Mouse (Mus musculus): ENCODE results near the gene Sh3bp1. TPM values are rescaled to one million over a fixed set of nuclear protein-coding genes. Genes with fewer than 3 reads are reported as not detected.

Sh3bp1 gene
- polyA plus RNA-seq, 1 experiment: 3.3 TPM

GRCm38 (mm10) chr15:78915660-78916017, 16.1 kb downstream of the Sh3bp1 start:
- peak; percentile 74; the same call in 1 of the 2 replicates for TF ChIP-seq CTCF (IDR thresholded peaks at IDR 0.05; ENCODE audit: control insufficient read depth, insufficient read depth, insufficient replicate concordance, low read depth, low read length)
- TF ChIP-seq POLR2A (IDR thresholded peaks at IDR 0.05; ENCODE audit: control insufficient read depth, low read depth, low read length): no peak
- Histone ChIP-seq H3K36me3 (ENCODE audit: control insufficient read depth, insufficient read depth, low read length) (no peaks in the 10 kb centered on the region), H3K4me1 (ENCODE audit: control insufficient read depth, insufficient read depth, low read length) (peaks cover 6% of the 10 kb centered on the region), H3K27me3 (ENCODE audit: control insufficient read depth, insufficient read depth, low read length) (no peaks in the 10 kb centered on the region), H3K4me3 (ENCODE audit: control insufficient read depth, low read depth, low read length) (no peak overlapping the region), H3K27ac (ENCODE audit: control insufficient read depth, insufficient read depth, low read depth, low read length) (no peak overlapping the region)

DNA sequence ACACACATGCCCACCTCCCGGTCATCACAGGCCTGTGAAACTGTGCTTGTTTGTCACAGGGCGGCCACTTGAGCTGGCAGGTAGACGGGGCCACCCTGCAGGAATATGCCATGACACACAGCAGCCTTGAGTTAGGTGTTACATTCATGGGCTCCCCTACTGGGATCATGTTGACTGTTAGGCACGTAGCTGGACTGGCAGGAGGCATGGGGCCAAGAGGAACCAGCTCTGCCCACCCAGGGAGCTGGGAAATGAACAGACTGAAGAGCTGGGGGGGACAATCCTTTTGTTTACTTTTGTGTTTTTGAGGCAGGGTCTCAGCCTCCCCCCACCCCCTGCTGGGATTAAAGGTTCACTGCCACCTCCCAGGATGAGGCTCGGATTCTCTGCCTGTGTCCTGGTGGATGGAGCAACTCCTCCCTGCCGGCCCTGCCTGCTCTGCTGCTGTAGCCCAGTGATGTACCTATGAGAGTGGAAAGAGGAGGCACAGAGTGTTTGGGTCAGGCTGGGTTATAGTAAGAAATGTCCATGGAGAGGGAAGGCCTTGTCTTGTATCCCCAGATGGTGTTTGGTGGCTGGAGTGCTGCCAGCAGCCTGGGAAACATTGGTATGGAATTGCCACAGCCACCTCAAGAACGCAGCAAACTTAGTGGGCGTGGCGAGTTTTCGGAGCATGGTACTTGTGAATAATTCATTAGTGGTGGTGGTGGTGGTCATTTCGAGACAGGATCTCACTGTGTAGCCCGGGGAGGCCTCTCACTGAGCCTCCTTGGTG, 16.7 kb downstream of the Sh3bp1 start:
- H3K4me3 ChIP-seq (ENCODE audit: control insufficient read depth, low read depth, low read length): no peak overlapping the region

GRCm38 (mm10) chr15:78918126-78918525, 18.6 kb downstream of the Sh3bp1 start:
- Histone ChIP-seq H3K36me3 (ENCODE audit: control insufficient read depth, insufficient read depth, low read length) (no peaks in the 10 kb centered on the region), H3K27ac (ENCODE audit: control insufficient read depth, insufficient read depth, low read depth, low read length) (no peak overlapping the region)

More for the DNA sequence above, 16.7 kb downstream of the Sh3bp1 start:
- Histone ChIP-seq H3K4me1 (ENCODE audit: control insufficient read depth, insufficient read depth, low read length) (peaks cover 6% of the 10 kb centered on the region), H3K27ac (ENCODE audit: control insufficient read depth, insufficient read depth, low read depth, low read length) (no peak overlapping the region), H3K27me3 (ENCODE audit: control insufficient read depth, insufficient read depth, low read length) (no peaks in the 10 kb centered on the region), H3K36me3 (ENCODE audit: control insufficient read depth, insufficient read depth, low read length) (no peaks in the 10 kb centered on the region)
- TF ChIP-seq CTCF (IDR thresholded peaks at IDR 0.05; ENCODE audit: control insufficient read depth, insufficient read depth, insufficient replicate concordance, low read depth, low read length): no peak
- no peak; the same call in 1 of the 2 replicates for TF ChIP-seq POLR2A (IDR thresholded peaks at IDR 0.05; ENCODE audit: control insufficient read depth, low read depth, low read length)

DNA sequence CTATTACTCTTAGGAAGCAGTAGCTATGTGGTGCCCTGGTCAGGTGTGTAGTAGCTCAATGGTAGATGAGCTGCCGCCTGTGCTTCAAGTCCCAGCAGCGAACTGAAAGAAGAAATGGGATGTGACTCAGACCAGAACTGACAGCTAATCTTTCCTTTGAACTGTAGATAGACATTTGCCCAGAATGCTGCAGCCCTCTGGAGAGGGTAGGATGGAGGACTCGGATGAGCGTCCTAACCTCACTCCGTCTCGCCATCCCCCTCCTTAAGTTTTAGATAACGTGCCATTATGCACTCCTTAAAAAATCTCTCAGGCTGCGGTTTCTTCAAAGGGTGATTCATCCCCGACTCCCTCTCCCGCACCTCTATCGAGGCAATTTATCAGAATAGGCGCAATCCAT, 20.3 kb downstream of the Sh3bp1 start:
- Histone ChIP-seq H3K4me3 (ENCODE audit: control insufficient read depth, low read depth, low read length) (no peak overlapping the region), H3K27ac (ENCODE audit: control insufficient read depth, insufficient read depth, low read depth, low read length) (no peak overlapping the region), H3K4me1 (ENCODE audit: control insufficient read depth, insufficient read depth, low read length) (no peaks in the 10 kb centered on the region), H3K36me3 (ENCODE audit: control insufficient read depth, insufficient read depth, low read length) (no peaks in the 10 kb centered on the region), H3K27me3 (ENCODE audit: control insufficient read depth, insufficient read depth, low read length) (no peaks in the 10 kb centered on the region)
- no peak for TF ChIP-seq CTCF (IDR thresholded peaks at IDR 0.05; ENCODE audit: control insufficient read depth, insufficient read depth, insufficient replicate concordance, low read depth, low read length)
- TF ChIP-seq POLR2A (IDR thresholded peaks at IDR 0.05; ENCODE audit: control insufficient read depth, low read depth, low read length): no peak

More at GRCm38 (mm10) chr15:78918126-78918525, 18.6 kb downstream of the Sh3bp1 start:
- no peak for TF ChIP-seq CTCF (IDR thresholded peaks at IDR 0.05; ENCODE audit: control insufficient read depth, insufficient read depth, insufficient replicate concordance, low read depth, low read length)
- TF ChIP-seq POLR2A (IDR thresholded peaks at IDR 0.05; ENCODE audit: control insufficient read depth, low read depth, low read length): no peak
- Histone ChIP-seq H3K4me1 (ENCODE audit: control insufficient read depth, insufficient read depth, low read length) (peaks cover 6% of the 10 kb centered on the region), H3K27me3 (ENCODE audit: control insufficient read depth, insufficient read depth, low read length) (no peaks in the 10 kb centered on the region), H3K4me3 (ENCODE audit: control insufficient read depth, low read depth, low read length) (no peak overlapping the region)

- TF ChIP-seq CTCF (IDR thresholded peaks at IDR 0.05; ENCODE audit: control insufficient read depth, insufficient read depth, insufficient replicate concordance, low read depth, low read length): no peak
- TF ChIP-seq POLR2A (IDR thresholded peaks at IDR 0.05; ENCODE audit: control insufficient read depth, low read depth, low read length): no peak
Observed at GRCm38 (mm10) chr15:78922700-78923099, 23.1 kb downstream of the Sh3bp1 start.

DNA sequence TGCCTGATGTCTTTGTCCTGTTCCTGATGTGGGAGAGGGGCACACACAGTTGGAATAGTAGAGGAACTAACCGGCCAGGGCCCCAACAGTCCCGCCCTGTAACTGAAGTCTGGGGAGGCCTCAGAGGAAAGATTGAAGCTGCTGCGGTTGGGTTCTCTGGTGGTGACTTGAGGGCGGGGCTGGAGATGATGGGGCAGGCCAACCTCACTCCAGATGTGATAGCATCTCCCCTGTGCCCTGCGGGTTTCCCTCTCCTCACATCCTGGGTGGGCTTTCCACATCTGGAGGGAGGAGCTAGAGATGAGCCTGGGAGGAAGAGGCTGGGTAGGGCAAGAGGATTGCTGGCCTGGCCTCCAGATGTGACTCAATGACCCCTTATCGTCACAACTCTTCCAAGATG, 24.0 kb downstream of the Sh3bp1 start:
- Histone ChIP-seq H3K4me3 (ENCODE audit: control insufficient read depth, low read depth, low read length) (no peak overlapping the region), H3K27ac (ENCODE audit: control insufficient read depth, insufficient read depth, low read depth, low read length) (no peak overlapping the region), H3K4me1 (ENCODE audit: control insufficient read depth, insufficient read depth, low read length) (peaks cover 26% of the 10 kb centered on the region), H3K27me3 (ENCODE audit: control insufficient read depth, insufficient read depth, low read length) (no peaks in the 10 kb centered on the region), H3K36me3 (ENCODE audit: control insufficient read depth, insufficient read depth, low read length) (no peaks in the 10 kb centered on the region)
- TF ChIP-seq POLR2A (IDR thresholded peaks at IDR 0.05; ENCODE audit: control insufficient read depth, low read depth, low read length) (0 out of 2 replicates have a peak, but pooled peaks have one; percentile 3), CTCF (IDR thresholded peaks at IDR 0.05; ENCODE audit: control insufficient read depth, insufficient read depth, insufficient replicate concordance, low read depth, low read length) (no peak)

More at GRCm38 (mm10) chr15:78922700-78923099, 23.1 kb downstream of the Sh3bp1 start:
- Histone ChIP-seq H3K36me3 (ENCODE audit: control insufficient read depth, insufficient read depth, low read length) (no peaks in the 10 kb centered on the region), H3K27me3 (ENCODE audit: control insufficient read depth, insufficient read depth, low read length) (no peaks in the 10 kb centered on the region), H3K4me3 (ENCODE audit: control insufficient read depth, low read depth, low read length) (no peak overlapping the region), H3K4me1 (ENCODE audit: control insufficient read depth, insufficient read depth, low read length) (peaks cover 24% of the 10 kb centered on the region), H3K27ac (ENCODE audit: control insufficient read depth, insufficient read depth, low read depth, low read length) (no peak overlapping the region)

DNA sequence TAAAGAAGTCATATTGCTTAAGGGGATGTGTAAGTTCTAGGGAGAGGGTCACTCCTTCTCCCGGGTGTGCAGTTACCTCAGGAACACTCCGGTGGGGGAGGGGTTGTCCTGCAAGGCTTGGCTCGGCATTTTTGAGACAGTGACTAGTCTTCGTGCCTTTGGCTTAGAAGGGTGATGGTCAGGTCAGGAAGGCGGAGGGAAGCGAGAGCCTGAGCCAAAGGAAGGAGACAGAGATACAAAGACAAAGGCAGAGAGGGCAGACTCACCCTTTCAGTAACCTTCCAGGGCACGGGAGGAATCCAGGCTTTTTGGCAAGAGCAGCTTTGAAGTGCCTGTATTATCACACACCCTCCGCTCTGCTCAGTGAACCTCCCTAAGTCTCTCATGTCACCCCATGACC, 25.6 kb downstream of the Sh3bp1 start:
- TF ChIP-seq POLR2A (IDR thresholded peaks at IDR 0.05; ENCODE audit: control insufficient read depth, low read depth, low read length) (no peak), CTCF (IDR thresholded peaks at IDR 0.05; ENCODE audit: control insufficient read depth, insufficient read depth, insufficient replicate concordance, low read depth, low read length) (no peak)
- H3K4me3 ChIP-seq (ENCODE audit: control insufficient read depth, low read depth, low read length): no peak overlapping the region
- no peaks in the 10 kb centered on the region for H3K27me3 ChIP-seq (ENCODE audit: control insufficient read depth, insufficient read depth, low read length)
- H3K4me1 ChIP-seq (ENCODE audit: control insufficient read depth, insufficient read depth, low read length): peaks cover 30% of the 10 kb centered on the region
- H3K36me3 ChIP-seq (ENCODE audit: control insufficient read depth, insufficient read depth, low read length): no peaks in the 10 kb centered on the region
- H3K27ac ChIP-seq (ENCODE audit: control insufficient read depth, insufficient read depth, low read depth, low read length): no peak overlapping the region
